Mouse (Mus musculus): Measurements from ENCODE around the gene Ccsap. TPM values are rescaled to one million over a fixed set of nuclear protein-coding genes. Genes with fewer than 3 reads are reported as not detected.

The Ccsap gene
- polyA plus RNA-seq (2015; fragmentation: Nextera tagmentation; extraction: Ambion mirVana): 3.5 TPM in 2 replicates

GRCm38 (mm10) chr8:123859648-123860259, at the start of gene Ccsap:
Ccsap (minus strand) TSS chr8:123860209.
- Histone ChIP-seq H3K27me3 (peaks cover 55% of the 10 kb centered on the region), H3K4me2 (peak within 1 kb of the TSS; percentile 99), H3K27ac (no peak within 1 kb of the TSS), H3K4me3 (replicated peaks) (peak within 1 kb of the TSS; percentile 80), H3K36me3 (no peaks in the 10 kb centered on the region), H3K4me1 (peaks cover 16% of the 10 kb centered on the region), H3K9ac (peak within 1 kb of the TSS; percentile 65), H3K9me3 (replicated peaks) (no peaks in the 10 kb centered on the region)
- ATAC-seq (replicated peaks; ENCODE audit: low FRiP score): no peak; the same call in none of the 2 replicates
- WGBS: under 1% methylated on average over 44 of the region's 48 CpGs

- Histone ChIP-seq H3K4me3 (replicated peaks) (no peak overlapping the region), H3K27ac (no peak overlapping the region), H3K27me3 (no peaks in the 10 kb centered on the region), H3K9ac (no peak overlapping the region), H3K36me3 (peaks cover 95% of the 10 kb centered on the region), H3K9me3 (replicated peaks) (no peaks in the 10 kb centered on the region), H3K4me1 (no peaks in the 10 kb centered on the region), H3K4me2 (no peak overlapping the region)
- 91% methylated on average over 6 of the region's 6 CpGs for WGBS
- ATAC-seq (replicated peaks; ENCODE audit: low FRiP score): no peak
These were observed 47.6 kb upstream of the Ccsap start for GRCm38 (mm10) chr8:123907604-123908003.

GRCm38 (mm10) chr8:123902653-123903052, 42.6 kb upstream of the Ccsap start:
- H3K4me1 ChIP-seq: no peaks in the 10 kb centered on the region
- 89% methylated on average over 7 of the region's 7 CpGs for WGBS
- H3K4me2 ChIP-seq: no peak overlapping the region
- H3K27me3 ChIP-seq: no peaks in the 10 kb centered on the region
- ATAC-seq (replicated peaks; ENCODE audit: low FRiP score): no peak
- H3K4me3 ChIP-seq (replicated peaks): no peak overlapping the region
- peaks cover 81% of the 10 kb centered on the region for H3K36me3 ChIP-seq
- H3K27ac ChIP-seq: no peak overlapping the region
- no peaks in the 10 kb centered on the region for H3K9me3 ChIP-seq (replicated peaks)
- no peak overlapping the region for H3K9ac ChIP-seq

GRCm38 (mm10) chr8:123899366-123899765, 39.4 kb upstream of the Ccsap start:
- no peak for ATAC-seq (replicated peaks; ENCODE audit: low FRiP score)
- Histone ChIP-seq H3K36me3 (peaks cover 52% of the 10 kb centered on the region), H3K4me2 (no peak overlapping the region), H3K9me3 (replicated peaks) (no peaks in the 10 kb centered on the region), H3K27ac (no peak overlapping the region), H3K4me3 (replicated peaks) (no peak overlapping the region), H3K9ac (no peak overlapping the region), H3K27me3 (peaks cover 22% of the 10 kb centered on the region), H3K4me1 (no peaks in the 10 kb centered on the region)
- WGBS: 87% methylated on average over 7 of the region's 7 CpGs

- WGBS: 85% methylated on average over 5 of the region's 5 CpGs
These were observed 38.6 kb upstream of the Ccsap start for GRCm38 (mm10) chr8:123898576-123898975.

GRCm38 (mm10) chr8:123896774-123897173, 36.8 kb upstream of the Ccsap start:
- H3K36me3 ChIP-seq: peaks cover 26% of the 10 kb centered on the region
- H3K9me3 ChIP-seq (replicated peaks): no peaks in the 10 kb centered on the region
- peaks cover 8% of the 10 kb centered on the region for H3K4me1 ChIP-seq
- H3K4me2 ChIP-seq: no peak overlapping the region
- no peak overlapping the region for H3K4me3 ChIP-seq (replicated peaks)
- WGBS: 59% methylated on average over 10 of the region's 10 CpGs
- no peak overlapping the region for H3K9ac ChIP-seq
- no peak for ATAC-seq (replicated peaks; ENCODE audit: low FRiP score)
- no peak overlapping the region for H3K27ac ChIP-seq
- peaks cover 48% of the 10 kb centered on the region for H3K27me3 ChIP-seq

More at GRCm38 (mm10) chr8:123898576-123898975, 38.6 kb upstream of the Ccsap start:
- H3K9ac ChIP-seq: no peak overlapping the region
- H3K4me1 ChIP-seq: no peaks in the 10 kb centered on the region
- no peak overlapping the region for H3K4me3 ChIP-seq (replicated peaks)
- H3K27ac ChIP-seq: no peak overlapping the region
- H3K36me3 ChIP-seq: peaks cover 44% of the 10 kb centered on the region
- peaks cover 30% of the 10 kb centered on the region for H3K27me3 ChIP-seq
- no peak overlapping the region for H3K4me2 ChIP-seq
- ATAC-seq (replicated peaks; ENCODE audit: low FRiP score): no peak
- H3K9me3 ChIP-seq (replicated peaks): no peaks in the 10 kb centered on the region

- no peak for ATAC-seq (replicated peaks; ENCODE audit: low FRiP score)
- WGBS: 57% methylated on average over 14 of the region's 14 CpGs
- Histone ChIP-seq H3K4me3 (replicated peaks) (no peak overlapping the region), H3K4me1 (peaks cover 12% of the 10 kb centered on the region), H3K9ac (no peak overlapping the region), H3K27ac (no peak overlapping the region), H3K27me3 (peaks cover 52% of the 10 kb centered on the region), H3K9me3 (replicated peaks) (no peaks in the 10 kb centered on the region), H3K36me3 (peaks cover 22% of the 10 kb centered on the region), H3K4me2 (no peak overlapping the region)
These were observed 36.4 kb upstream of the Ccsap start for GRCm38 (mm10) chr8:123896366-123896761.

GRCm38 (mm10) chr8:123895680-123896365, 35.8 kb upstream of the Ccsap start:
- Histone ChIP-seq H3K4me2 (no peak overlapping the region), H3K27me3 (peaks cover 57% of the 10 kb centered on the region), H3K4me1 (peaks cover 12% of the 10 kb centered on the region), H3K36me3 (peaks cover 17% of the 10 kb centered on the region), H3K9ac (no peak overlapping the region), H3K9me3 (replicated peaks) (no peaks in the 10 kb centered on the region), H3K27ac (no peak overlapping the region), H3K4me3 (replicated peaks) (no peak overlapping the region)
- no peak for ATAC-seq (replicated peaks; ENCODE audit: low FRiP score)
- 72% methylated on average over 9 of the region's 9 CpGs for WGBS

- H3K36me3 ChIP-seq: peaks cover 11% of the 10 kb centered on the region
- peaks cover 12% of the 10 kb centered on the region for H3K4me1 ChIP-seq
- H3K27me3 ChIP-seq: peaks cover 63% of the 10 kb centered on the region
- no peak overlapping the region for H3K4me2 ChIP-seq
- H3K27ac ChIP-seq: no peak overlapping the region
- H3K9me3 ChIP-seq (replicated peaks): no peaks in the 10 kb centered on the region
- no peak overlapping the region for H3K4me3 ChIP-seq (replicated peaks)
- ATAC-seq (replicated peaks; ENCODE audit: low FRiP score): no peak
- no peak overlapping the region for H3K9ac ChIP-seq
- 61% methylated on average over 4 of the region's 4 CpGs for WGBS
These were observed 35.2 kb upstream of the Ccsap start for GRCm38 (mm10) chr8:123895230-123895629.

GRCm38 (mm10) chr8:123894502-123895097, 34.6 kb upstream of the Ccsap start, which contains the start of gene Acta1:
Acta1 (minus strand) TSS chr8:123894751.
- H3K9ac ChIP-seq: no peak within 1 kb of the TSS
- H3K27me3 ChIP-seq: peaks cover 69% of the 10 kb centered on the region
- H3K4me2 ChIP-seq: no peak within 1 kb of the TSS
- H3K36me3 ChIP-seq: peaks cover 7% of the 10 kb centered on the region
- H3K9me3 ChIP-seq (replicated peaks): no peaks in the 10 kb centered on the region
- no peak within 1 kb of the TSS for H3K27ac ChIP-seq
- H3K4me3 ChIP-seq (replicated peaks): no peak within 1 kb of the TSS
- WGBS: 22% methylated on average over 15 of the region's 15 CpGs
- no peak for ATAC-seq (replicated peaks; ENCODE audit: low FRiP score)
- peaks cover 12% of the 10 kb centered on the region for H3K4me1 ChIP-seq

GRCm38 (mm10) chr8:123893413-123893812, 33.4 kb upstream of the Ccsap start:
- Histone ChIP-seq H3K36me3 (no peaks in the 10 kb centered on the region), H3K9ac (no peak overlapping the region), H3K9me3 (replicated peaks) (no peaks in the 10 kb centered on the region), H3K4me1 (peaks cover 12% of the 10 kb centered on the region), H3K27ac (no peak overlapping the region), H3K4me3 (replicated peaks) (no peak overlapping the region), H3K4me2 (no peak overlapping the region), H3K27me3 (peaks cover 70% of the 10 kb centered on the region)
- no peak for ATAC-seq (replicated peaks; ENCODE audit: low FRiP score)
- 81% methylated on average over 11 of the region's 11 CpGs for WGBS

- peaks cover 12% of the 10 kb centered on the region for H3K4me1 ChIP-seq
- H3K9me3 ChIP-seq (replicated peaks): no peaks in the 10 kb centered on the region
- ATAC-seq (replicated peaks; ENCODE audit: low FRiP score): no peak
- peak overlapping the region; percentile 42 for H3K4me2 ChIP-seq
- peaks cover 70% of the 10 kb centered on the region for H3K27me3 ChIP-seq
- H3K36me3 ChIP-seq: no peaks in the 10 kb centered on the region
- no peak overlapping the region for H3K27ac ChIP-seq
- no peak overlapping the region for H3K9ac ChIP-seq
- peak overlapping the region; percentile 18; the same call in 1 of the 2 replicates for H3K4me3 ChIP-seq (replicated peaks)
- 11% methylated on average over 30 of the region's 30 CpGs for WGBS
These were observed 32.7 kb upstream of the Ccsap start for GRCm38 (mm10) chr8:123892586-123893155.

Data from kidney, embryonic 15.5 days (tissue).